Mouse (Mus musculus) hindbrain, embryonic 13.5 days (tissue): Measurements from ENCODE around the gene Atp6v0d1. TPM values are rescaled to one million over a fixed set of nuclear protein-coding genes. Genes with fewer than 3 reads are reported as not detected.
A peak's percentile ranks its signal among the peaks of the same experiment; 100 is the strongest.
"Not testable (repeated sequence)": the region's sequence is repeated elsewhere in the genome, so short reads cannot be mapped to it uniquely, and the experiment has no call there.

ENCODE experiments used
- ATAC-seq: fragments of 200-750 bp; cut with Nextera tagmentation; 2 replicates; pipeline ENCODE4 v1.8.0; 2017; ENCODE audit warnings: moderate TSS enrichment; ENCODE audit not compliant: low FRiP score
- H3K27ac ChIP-seq: fragments of 300-500 bp; sonication (generic); 2 replicates; pipeline ENCODE4 v1.5.1; 2015; ENCODE audit warnings: inconsistent platforms, mild to moderate bottlenecking, moderate library complexity
- H3K27me3 ChIP-seq: fragments of 300-500 bp; sonication (generic); 2 replicates; pipeline ENCODE4 v1.6.1; 2015; ENCODE audit warnings: mild to moderate bottlenecking, inconsistent platforms
- H3K36me3 ChIP-seq: fragments of 300-500 bp; sonication (generic); 2 replicates; pipeline ENCODE4 v1.6.1; 2015; ENCODE audit warnings: mild to moderate bottlenecking, inconsistent platforms
- H3K4me1 ChIP-seq: fragments of 300-500 bp; sonication (generic); replicated peaks from 2 replicates; pipeline ENCODE4 v1.6.1; 2015; ENCODE audit warnings: inconsistent platforms
- H3K4me2 ChIP-seq: fragments of 300-500 bp; sonication (generic); 2 replicates; pipeline ENCODE4 v1.6.1; 2015; ENCODE audit warnings: inconsistent platforms, mild to moderate bottlenecking, moderate library complexity
- H3K4me3 ChIP-seq: fragments of 300-500 bp; sonication (generic); 2 replicates; pipeline ENCODE4 v1.5.1; 2015; ENCODE audit warnings: mild to moderate bottlenecking, inconsistent platforms
- H3K9ac ChIP-seq: fragments of 300-500 bp; sonication (generic); 2 replicates; pipeline ENCODE4 v1.6.1; 2015; ENCODE audit warnings: mild to moderate bottlenecking, inconsistent platforms
- H3K9me3 ChIP-seq: fragments of 300-500 bp; sonication (generic); 2 replicates; pipeline ENCODE4 v1.6.1; 2016; ENCODE audit warnings: inconsistent platforms
- WGBS: fragments of 180-500 bp; shearing (Covaris S2); methylation state at CpG from one replicate; pipeline ENCODE4 v1.1.7; 2015; 5-methylcytosine and 5-hydroxymethylcytosine counted together
- polyA plus RNA-seq: library from polyadenylated mRNA; unstranded; fragments of >200 nt; fragmentation: Nextera tagmentation; extraction: Ambion mirVana; gene quantifications from 2 replicates; pipeline ENCODE4 v1.2.1, GENCODE M21; 2015

Gene Atp6v0d1
- polyA plus RNA-seq, 1 experiment from 2014 or later: 201 TPM

GRCm38 (mm10) chr8:105602540-105602939 is 36.7 kb upstream of the Atp6v0d1 start:
- not testable (repeated sequence) for ATAC-seq, H3K4me3 ChIP-seq, H3K27me3 ChIP-seq, H3K27ac ChIP-seq, H3K9ac ChIP-seq, H3K9me3 ChIP-seq, H3K36me3 ChIP-seq, H3K4me2 ChIP-seq
- peaks cover 25% of the 10 kb centered on the region for H3K4me1 ChIP-seq
- WGBS: 89% methylated on average over 3 of the region's 3 CpGs

- Histone ChIP-seq H3K27ac (no peak overlapping the region), H3K9ac (peak overlapping the region; percentile 35; the same call in 1 of the 2 replicates), H3K4me2 (no peak overlapping the region), H3K4me3 (no peak overlapping the region), H3K27me3 (no peaks in the 10 kb centered on the region), H3K36me3 (no peaks in the 10 kb centered on the region), H3K9me3 (no peaks in the 10 kb centered on the region), H3K4me1 (peaks cover 17% of the 10 kb centered on the region)
- 73% methylated on average over 5 of the region's 5 CpGs for WGBS
- ATAC-seq: no peak
These were observed 35.5 kb upstream of the Atp6v0d1 start for GRCm38 (mm10) chr8:105601301-105601700.

- Histone ChIP-seq H3K4me1 (0 out of 2 replicates have a peak, but pooled peaks cover 5% of the 10 kb centered on the region), H3K27ac (no peak overlapping the region), H3K36me3 (no peaks in the 10 kb centered on the region), H3K4me3 (no peak overlapping the region), H3K9ac (no peak overlapping the region), H3K27me3 (peaks cover 17% of the 10 kb centered on the region), H3K4me2 (no peak overlapping the region), H3K9me3 (no peaks in the 10 kb centered on the region)
- no peak for ATAC-seq
- 88% methylated on average over 6 of the region's 6 CpGs for WGBS
These were observed 32.9 kb upstream of the Atp6v0d1 start for GRCm38 (mm10) chr8:105598777-105599176.

GRCm38 (mm10) chr8:105596362-105597034 is 30.7 kb upstream of the Atp6v0d1 start:
- ATAC-seq: peak; percentile 54; the same call in 1 of the 2 replicates
- Histone ChIP-seq H3K27me3 (peaks cover 17% of the 10 kb centered on the region), H3K36me3 (no peaks in the 10 kb centered on the region), H3K4me2 (peak overlapping the region; percentile 30), H3K27ac (no peak overlapping the region), H3K9me3 (no peaks in the 10 kb centered on the region), H3K4me3 (no peak overlapping the region), H3K9ac (no peak overlapping the region), H3K4me1 (0 out of 2 replicates have a peak, but pooled peaks cover 5% of the 10 kb centered on the region)
- 4% methylated on average over 14 of the region's 14 CpGs for WGBS

GRCm38 (mm10) chr8:105594451-105595242 is 28.8 kb upstream of the Atp6v0d1 start:
- WGBS: 81% methylated on average over 18 of the region's 18 CpGs
- H3K4me1 ChIP-seq: 0 out of 2 replicates have a peak, but pooled peaks cover 5% of the 10 kb centered on the region
- ATAC-seq: no peak
- H3K27me3 ChIP-seq: peaks cover 17% of the 10 kb centered on the region
- H3K4me3 ChIP-seq: no peak overlapping the region
- H3K9ac ChIP-seq: no peak overlapping the region
- 0 out of 2 replicates have a peak overlapping the region, but pooled peaks have one; percentile 27 for H3K4me2 ChIP-seq
- no peaks in the 10 kb centered on the region for H3K9me3 ChIP-seq
- no peaks in the 10 kb centered on the region for H3K36me3 ChIP-seq
- no peak overlapping the region for H3K27ac ChIP-seq

- H3K4me3 ChIP-seq: no peak overlapping the region; the same call in 1 of the 2 replicates
- WGBS: 40% methylated on average over 15 of the region's 15 CpGs
- H3K9ac ChIP-seq: no peak overlapping the region
- no peaks in the 10 kb centered on the region for H3K36me3 ChIP-seq
- 0 out of 2 replicates have a peak, but pooled peaks cover 5% of the 10 kb centered on the region for H3K4me1 ChIP-seq
- no peaks in the 10 kb centered on the region for H3K9me3 ChIP-seq
- peak overlapping the region; percentile 12; the same call in 1 of the 2 replicates for H3K27ac ChIP-seq
- H3K4me2 ChIP-seq: peak overlapping the region; percentile 27; the same call in 1 of the 2 replicates
- no peak for ATAC-seq
- H3K27me3 ChIP-seq: peaks cover 17% of the 10 kb centered on the region
These were observed 28.0 kb upstream of the Atp6v0d1 start for GRCm38 (mm10) chr8:105593859-105594258.

- no peak overlapping the region for H3K9ac ChIP-seq
- H3K27ac ChIP-seq: no peak overlapping the region
- H3K27me3 ChIP-seq: peaks cover 17% of the 10 kb centered on the region
- H3K36me3 ChIP-seq: no peaks in the 10 kb centered on the region
- H3K4me1 ChIP-seq: 0 out of 2 replicates have a peak, but pooled peaks cover 5% of the 10 kb centered on the region
- no peak for ATAC-seq
- H3K9me3 ChIP-seq: no peaks in the 10 kb centered on the region
- no peak overlapping the region for H3K4me2 ChIP-seq
- no peak overlapping the region for H3K4me3 ChIP-seq
- WGBS: 85% methylated on average over 2 of the region's 2 CpGs
These were observed 26.6 kb upstream of the Atp6v0d1 start for GRCm38 (mm10) chr8:105592431-105592830.

GRCm38 (mm10) chr8:105579719-105580118 is 13.9 kb upstream of the Atp6v0d1 start:
- Histone ChIP-seq H3K36me3 (no peaks in the 10 kb centered on the region), H3K4me3 (no peak overlapping the region), H3K9ac (no peak overlapping the region), H3K4me2 (no peak overlapping the region), H3K9me3 (no peaks in the 10 kb centered on the region), H3K27ac (no peak overlapping the region), H3K27me3 (no peaks in the 10 kb centered on the region), H3K4me1 (no peaks in the 10 kb centered on the region)
- WGBS: 71% methylated on average over 3 of the region's 3 CpGs
- no peak for ATAC-seq

- Histone ChIP-seq H3K4me2 (no peak overlapping the region), H3K9me3 (no peaks in the 10 kb centered on the region), H3K36me3 (no peaks in the 10 kb centered on the region), H3K4me1 (no peaks in the 10 kb centered on the region), H3K27me3 (no peaks in the 10 kb centered on the region), H3K27ac (no peak overlapping the region), H3K4me3 (no peak overlapping the region), H3K9ac (no peak overlapping the region)
- 56% methylated on average over 3 of the region's 3 CpGs for WGBS
- no peak for ATAC-seq
These were observed 9.7 kb upstream of the Atp6v0d1 start for GRCm38 (mm10) chr8:105575538-105575937.

GRCm38 (mm10) chr8:105574741-105575140 is 8.9 kb upstream of the Atp6v0d1 start:
- Histone ChIP-seq H3K4me2 (no peak overlapping the region), H3K9ac (no peak overlapping the region), H3K4me3 (no peak overlapping the region), H3K27ac (no peak overlapping the region), H3K27me3 (no peaks in the 10 kb centered on the region), H3K9me3 (no peaks in the 10 kb centered on the region), H3K4me1 (no peaks in the 10 kb centered on the region), H3K36me3 (no peaks in the 10 kb centered on the region)
- no peak for ATAC-seq
- WGBS: 43% methylated on average over 6 of the region's 6 CpGs

- no peak overlapping the region for H3K4me2 ChIP-seq
- no peak overlapping the region for H3K9ac ChIP-seq
- ATAC-seq: no peak
- H3K27ac ChIP-seq: no peak overlapping the region
- no peaks in the 10 kb centered on the region for H3K4me1 ChIP-seq
- no peaks in the 10 kb centered on the region for H3K9me3 ChIP-seq
- H3K36me3 ChIP-seq: no peaks in the 10 kb centered on the region
- H3K4me3 ChIP-seq: no peak overlapping the region
- no peaks in the 10 kb centered on the region for H3K27me3 ChIP-seq
These were observed 7.6 kb upstream of the Atp6v0d1 start for GRCm38 (mm10) chr8:105573427-105573826.

- no peaks in the 10 kb centered on the region for H3K9me3 ChIP-seq
- no peak overlapping the region for H3K9ac ChIP-seq
- WGBS: 94% methylated on average over 9 of the region's 9 CpGs
- no peak overlapping the region for H3K27ac ChIP-seq
- no peak overlapping the region for H3K4me2 ChIP-seq
- H3K4me1 ChIP-seq: peaks cover 10% of the 10 kb centered on the region
- H3K4me3 ChIP-seq: no peak overlapping the region
- H3K27me3 ChIP-seq: no peaks in the 10 kb centered on the region
- no peak for ATAC-seq
- H3K36me3 ChIP-seq: no peaks in the 10 kb centered on the region
These were observed 6.0 kb upstream of the Atp6v0d1 start for GRCm38 (mm10) chr8:105571810-105572209.
